Mouse (Mus musculus) R1 (cell line): Measurements from ENCODE around the gene Vwf.

Experiments
- DNase-seq: peaks from one replicate; pipeline ENCODE4 v3.0.0-alpha.2; 2018; ENCODE audit warnings: low read depth, low spot score

The Vwf gene

DNA sequence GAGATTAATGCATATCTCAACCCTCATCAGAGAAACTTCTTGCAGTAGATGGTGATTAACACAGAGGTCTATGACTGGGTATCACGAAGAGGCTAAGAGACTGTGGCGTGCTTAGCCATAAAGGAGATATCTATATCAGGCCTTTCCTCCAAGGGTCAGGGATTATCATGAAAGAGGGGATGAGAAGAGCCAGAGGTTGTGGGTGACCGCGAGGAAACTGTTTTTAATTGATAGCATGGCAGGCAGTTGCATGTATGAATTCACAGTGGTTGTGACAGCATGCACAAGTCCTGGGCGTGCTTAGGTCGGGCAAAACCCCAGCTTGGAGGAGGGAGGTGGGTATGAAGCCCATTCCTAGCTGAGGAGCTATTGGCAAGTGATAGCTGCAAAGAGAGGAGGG is 5.3 kb upstream of the Vwf start:
- no peak for DNase-seq

GRCm38 (mm10) chr6:125548406-125548805 is 1.8 kb downstream of the Vwf start:
- DNase-seq = no peak

- no peak for DNase-seq
Observed at GRCm38 (mm10) chr6:125550172-125550571, 3.6 kb downstream of the Vwf start.

- DNase-seq = no peak
Observed at GRCm38 (mm10) chr6:125552760-125553159, 6.2 kb downstream of the Vwf start.

GRCm38 (mm10) chr6:125553551-125553950 is 7.0 kb downstream of the Vwf start:
- no peak for DNase-seq

DNA sequence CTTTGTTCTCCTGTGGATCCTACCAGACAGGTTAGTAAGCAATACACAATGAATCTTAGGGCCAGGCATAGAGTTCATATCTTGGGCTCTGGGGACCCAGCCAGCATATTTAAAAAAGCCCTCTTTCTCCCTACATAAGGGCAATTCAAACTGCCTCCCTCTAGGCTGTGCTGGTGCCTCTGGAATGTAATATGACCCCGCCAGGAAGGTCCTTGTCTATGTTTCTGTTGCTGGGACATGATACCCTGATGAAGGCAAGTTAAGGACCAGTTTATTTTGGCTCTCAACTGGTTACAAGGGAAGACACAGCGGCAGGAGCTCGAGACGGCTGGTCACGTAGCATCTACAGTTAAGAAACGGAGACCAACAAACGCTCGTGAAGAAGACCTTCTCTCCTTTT is 12.3 kb downstream of the Vwf start:
- DNase-seq = no peak

- no peak for DNase-seq
Observed at GRCm38 (mm10) chr6:125561031-125561430, 14.5 kb downstream of the Vwf start.

DNA sequence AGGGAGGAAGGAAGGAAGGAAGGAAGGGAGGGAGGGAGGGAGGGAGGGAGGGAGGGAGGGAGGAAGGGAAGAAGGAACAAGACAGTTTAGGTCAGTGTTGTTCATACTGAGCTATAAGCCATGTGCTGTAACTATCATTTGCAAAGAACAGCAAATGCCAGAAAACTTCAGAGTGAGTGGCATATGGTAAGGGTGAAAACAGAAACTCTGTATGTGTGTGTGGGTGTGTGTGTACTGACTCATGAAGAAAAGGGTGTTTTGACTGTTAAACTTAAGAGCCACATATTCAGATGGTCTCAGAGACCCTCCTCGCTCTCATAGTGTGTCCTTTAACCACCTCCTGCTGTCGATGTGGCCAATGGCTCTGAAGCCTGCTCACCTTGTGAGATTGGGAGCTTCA is 14.9 kb downstream of the Vwf start:
- no peak for DNase-seq

DNA sequence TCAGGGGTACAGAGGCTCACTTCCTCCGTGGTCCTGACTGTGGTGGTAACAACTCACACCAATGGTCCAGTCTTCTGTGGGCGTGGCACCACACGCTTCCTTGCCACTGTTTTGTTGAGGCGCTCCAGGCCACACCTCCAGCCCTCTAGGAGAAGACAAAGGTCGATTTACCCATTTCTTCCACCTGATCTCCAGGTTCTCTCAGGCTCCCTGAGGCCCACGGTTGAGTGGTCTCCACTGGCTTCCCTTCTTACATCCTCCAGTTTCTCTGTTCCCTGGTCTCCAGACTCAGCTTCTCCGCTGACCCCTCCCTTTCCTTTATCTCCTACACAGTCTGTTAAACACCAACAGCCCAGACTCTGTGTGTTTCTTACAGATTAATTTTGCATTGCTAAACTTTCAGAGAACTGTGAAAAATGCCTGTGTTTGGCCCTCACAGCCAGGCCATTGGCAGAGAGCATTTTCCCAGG is 18.3 kb downstream of the Vwf start:
- DNase-seq = peak; percentile 68

- no peak for DNase-seq
Observed at GRCm38 (mm10) chr6:125565326-125565725, 18.8 kb downstream of the Vwf start.

DNA sequence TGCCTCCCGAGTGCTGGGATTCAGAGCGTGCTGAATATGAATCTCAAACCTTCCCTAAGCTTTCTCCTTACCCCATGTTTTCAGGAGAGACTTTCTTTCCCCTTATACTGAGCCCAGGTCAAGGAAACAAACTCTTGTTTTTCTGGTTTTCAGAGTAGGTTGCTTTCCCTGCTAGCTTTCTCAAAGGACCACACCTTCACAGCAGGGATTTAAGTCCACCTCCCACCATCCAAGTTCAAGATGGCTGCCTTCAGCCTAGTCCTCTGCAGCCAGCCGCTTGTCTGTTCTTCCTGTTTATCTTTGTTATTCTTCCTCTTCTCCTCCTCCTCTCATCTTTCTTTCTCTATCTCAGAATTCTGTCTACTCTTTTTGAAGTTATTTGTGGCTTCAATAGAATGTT is 20.1 kb downstream of the Vwf start:
- DNase-seq = peak; percentile 87

GRCm38 (mm10) chr6:125568381-125568780 is 21.8 kb downstream of the Vwf start:
- peak; percentile 49 for DNase-seq

DNA sequence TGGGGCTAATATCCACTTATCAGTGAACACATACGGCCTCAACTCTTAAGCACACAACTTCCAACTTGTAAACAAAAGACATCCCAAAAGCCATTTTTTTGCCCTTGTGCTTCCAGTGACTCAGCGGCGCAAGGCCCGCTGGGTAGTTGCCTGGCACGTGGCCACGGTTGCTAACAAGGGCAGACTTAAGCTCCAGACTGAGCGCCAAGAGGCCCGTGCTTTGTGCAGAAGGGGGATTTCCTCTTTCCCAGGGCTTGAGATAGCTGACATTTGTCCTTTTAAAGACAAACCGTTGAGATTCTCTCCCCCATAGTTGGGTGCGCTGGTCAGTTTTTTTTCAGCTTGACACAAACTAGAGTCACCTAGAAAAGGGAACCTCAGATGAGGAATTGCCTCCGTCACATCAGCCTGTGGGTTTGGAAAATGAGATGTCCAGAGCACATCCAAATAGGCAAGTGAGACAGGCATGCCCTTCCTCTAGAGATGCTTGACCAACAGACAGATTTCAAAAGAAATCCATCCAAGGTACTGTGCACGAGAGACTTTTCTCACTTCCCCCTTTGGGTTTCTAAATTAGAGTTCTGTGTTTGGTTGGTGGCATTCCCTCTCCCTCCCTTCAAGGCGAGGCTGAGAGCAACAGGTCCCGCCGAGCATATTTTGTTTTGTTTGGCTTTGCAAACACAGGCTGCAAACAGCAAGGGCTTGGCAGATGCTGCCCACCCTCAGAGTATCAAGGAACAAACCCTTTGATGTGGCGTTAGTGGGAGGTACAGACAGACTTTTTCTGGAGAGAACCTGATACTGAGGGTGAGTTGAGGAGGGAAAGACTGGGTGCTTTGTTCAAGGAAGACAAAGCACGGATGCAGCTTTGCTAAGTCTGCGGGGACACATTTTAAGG is 26.0 kb downstream of the Vwf start:
- DNase-seq = peak; percentile 23

DNA sequence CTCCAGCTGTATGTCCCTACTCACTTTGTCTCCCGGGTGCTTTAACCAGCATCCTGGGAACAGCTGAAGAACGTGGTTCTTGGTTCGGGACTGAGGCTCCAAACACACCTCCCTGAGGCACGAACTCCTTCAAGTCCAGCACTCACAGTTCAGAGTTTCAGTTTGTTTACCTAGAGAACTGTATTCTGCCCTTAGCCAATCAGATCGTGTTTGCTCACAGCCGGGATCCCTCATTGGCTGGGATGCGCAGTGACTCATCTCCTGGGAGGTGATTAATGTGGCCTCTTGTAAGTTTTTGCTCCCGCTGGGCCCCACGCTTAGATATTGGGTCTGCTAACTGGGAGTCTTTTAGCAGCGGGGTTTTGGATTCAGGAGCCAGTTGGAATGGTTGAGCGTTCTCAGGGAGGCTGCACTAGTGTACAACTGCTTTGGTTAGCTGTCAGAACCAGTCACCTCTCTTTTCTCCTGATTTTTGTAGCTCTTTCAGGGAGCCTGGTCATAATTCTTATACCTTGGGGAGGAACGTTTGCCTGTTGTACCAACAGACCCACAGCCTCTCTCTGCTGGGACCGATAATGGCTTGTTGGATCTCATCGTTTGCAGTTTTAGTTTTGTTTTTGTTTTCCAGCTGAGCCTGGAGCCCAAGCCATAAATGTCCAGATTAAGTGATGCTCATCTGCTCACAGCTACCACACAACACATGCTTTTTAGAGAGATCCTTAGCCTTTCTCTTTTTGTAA is 26.8 kb downstream of the Vwf start:
- DNase-seq = peak; percentile 95

DNA sequence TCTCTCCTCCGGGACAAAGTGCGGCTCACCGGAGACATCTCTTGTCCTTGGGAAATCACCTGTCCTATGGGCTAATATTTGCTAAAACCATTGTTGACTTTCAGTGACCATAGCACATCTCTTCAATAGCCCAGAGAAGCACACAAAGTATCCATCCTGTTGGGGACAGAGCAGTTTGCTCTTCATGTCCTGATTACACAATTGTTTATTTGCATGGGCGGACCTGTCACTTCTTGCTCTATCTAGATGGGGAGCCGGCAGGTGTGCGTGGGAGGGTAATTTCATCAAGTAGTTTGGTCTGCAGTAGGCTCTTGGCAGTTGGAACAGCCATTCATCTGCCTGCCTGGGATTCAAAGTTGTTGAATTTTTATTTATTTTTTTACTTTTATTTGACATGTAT is 28.5 kb downstream of the Vwf start:
- DNase-seq = no peak

- no peak for DNase-seq
Observed at GRCm38 (mm10) chr6:125577301-125577700, 30.7 kb downstream of the Vwf start.

DNA sequence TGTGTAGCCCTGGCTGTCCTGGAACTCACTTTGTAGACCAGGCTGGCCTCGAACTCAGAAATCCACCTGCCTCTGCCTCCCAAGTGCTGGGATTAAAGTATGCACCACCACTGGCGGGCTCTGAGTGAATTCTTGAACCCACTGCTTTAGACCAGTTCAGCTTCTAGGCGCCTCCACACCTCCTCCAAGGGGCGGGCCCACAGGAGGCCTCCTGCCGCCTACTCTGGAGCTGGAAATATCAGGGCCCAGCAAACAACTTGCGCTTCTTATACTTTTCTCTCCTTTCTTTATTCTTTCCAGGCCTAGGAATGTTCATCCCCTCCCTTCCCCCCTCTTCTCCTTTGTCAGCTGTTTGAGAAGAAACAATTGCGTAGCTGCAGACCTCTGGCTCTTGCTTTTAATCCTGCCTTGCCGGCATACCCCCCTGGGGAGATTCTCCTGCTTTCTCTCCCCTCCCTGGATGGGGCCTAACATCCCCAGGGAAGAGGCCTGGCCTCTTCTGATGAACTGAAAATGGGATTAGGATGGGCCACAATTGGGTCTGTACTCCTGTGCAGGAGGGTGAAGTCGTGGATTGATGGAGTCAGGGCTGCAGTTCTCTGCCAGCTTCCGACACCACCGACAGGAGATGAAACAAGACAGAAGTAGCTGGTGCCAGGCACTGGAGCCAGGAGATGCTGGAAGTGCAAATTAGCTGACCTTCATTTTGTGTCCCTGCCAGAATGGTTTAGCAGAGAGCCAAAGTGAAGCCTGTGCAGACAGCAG is 31.5 kb downstream of the Vwf start:
- DNase-seq = peak; percentile 99

DNA sequence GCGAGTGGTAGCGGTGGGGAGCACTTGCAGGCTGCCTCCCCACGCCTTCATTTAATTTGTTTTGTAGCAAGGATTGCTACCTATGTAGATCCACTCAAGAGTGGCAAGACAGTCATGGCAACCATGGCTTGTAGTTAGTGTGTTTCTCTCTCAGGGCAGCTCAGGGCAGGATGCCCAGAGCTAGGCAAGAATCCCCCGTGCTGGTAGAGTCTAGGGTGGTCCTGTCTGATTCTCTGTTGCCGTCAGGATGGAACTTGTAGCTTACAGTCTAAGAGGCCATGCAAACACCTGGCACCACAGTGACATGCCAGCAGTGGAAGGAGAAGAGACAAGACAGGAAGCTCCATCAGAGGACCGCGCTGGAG is 32.1 kb downstream of the Vwf start:
- no peak for DNase-seq

- no peak for DNase-seq
Observed at GRCm38 (mm10) chr6:125579864-125580263, 33.3 kb downstream of the Vwf start.

GRCm38 (mm10) chr6:125583666-125584065 is 37.1 kb downstream of the Vwf start:
- no peak for DNase-seq

DNA sequence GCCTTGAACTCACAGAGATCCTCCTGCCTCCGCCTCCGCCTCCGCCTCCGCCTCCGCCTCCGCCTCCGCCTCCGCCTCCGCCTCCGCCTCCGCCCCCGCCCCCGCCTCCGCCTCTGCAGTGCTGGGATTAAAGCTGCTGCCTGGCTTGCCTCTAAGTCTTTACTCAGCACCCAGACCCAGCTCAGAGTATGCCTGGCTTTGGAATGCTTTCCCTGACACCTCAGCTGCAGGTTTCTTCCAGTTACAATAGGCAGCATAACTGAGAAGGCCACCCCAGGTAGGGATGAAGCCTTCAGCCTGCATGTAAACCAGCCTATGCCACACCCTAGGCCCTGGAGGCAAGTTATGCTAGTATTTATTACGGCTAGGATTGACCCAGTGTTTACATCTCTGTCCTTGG is 37.7 kb downstream of the Vwf start:
- DNase-seq = peak; percentile 71

GRCm38 (mm10) chr6:125585579-125585978 is 39.0 kb downstream of the Vwf start:
- no peak for DNase-seq
